Mouse (Mus musculus) heart, embryonic 15.5 days (tissue): ENCODE measurements around the gene Cyp24a1. TPM values are rescaled to one million over a fixed set of nuclear protein-coding genes. Genes with fewer than 3 reads are reported as not detected.

ENCODE experiments used
- ATAC-seq: fragments of 200-750 bp; cut with Nextera tagmentation; replicated peaks from 2 replicates; pipeline ENCODE4 v1.8.0; 2017; ENCODE audit warnings: low read depth, moderate TSS enrichment; ENCODE audit not compliant: insufficient number of reproducible peaks, insufficient read depth, low FRiP score
- H3K27ac ChIP-seq: fragments of 300-500 bp; sonication (generic); 2 replicates; pipeline ENCODE4 v1.5.1; 2015; ENCODE audit warnings: mild to moderate bottlenecking, inconsistent platforms
- H3K27me3 ChIP-seq: fragments of 300-500 bp; sonication (generic); 2 replicates; pipeline ENCODE4 v1.6.1; 2015; ENCODE audit warnings: inconsistent platforms
- H3K36me3 ChIP-seq: fragments of 300-500 bp; sonication (generic); 2 replicates; pipeline ENCODE4 v1.6.1; 2015; ENCODE audit warnings: mild to moderate bottlenecking, inconsistent platforms
- H3K4me1 ChIP-seq: fragments of 300-500 bp; sonication (generic); replicated peaks from 2 replicates; pipeline ENCODE4 v1.6.1; 2015; ENCODE audit warnings: inconsistent platforms
- H3K4me2 ChIP-seq: fragments of 300-500 bp; sonication (generic); 2 replicates; pipeline ENCODE4 v1.6.1; 2015; ENCODE audit warnings: inconsistent platforms, mild to moderate bottlenecking, moderate library complexity
- H3K4me3 ChIP-seq: fragments of 300-500 bp; sonication (generic); 2 replicates; pipeline ENCODE4 v1.5.1; 2015; ENCODE audit warnings: mild to moderate bottlenecking, inconsistent platforms
- H3K9ac ChIP-seq: fragments of 300-500 bp; sonication (generic); 2 replicates; pipeline ENCODE4 v1.6.1; 2015; ENCODE audit warnings: mild to moderate bottlenecking, inconsistent platforms
- H3K9me3 ChIP-seq: fragments of 300-500 bp; sonication (generic); replicated peaks from 2 replicates; pipeline ENCODE4 v1.6.1; 2016; ENCODE audit warnings: inconsistent platforms
- WGBS: fragments of 180-500 bp; shearing (Covaris S2); methylation state at CpG from one replicate; pipeline ENCODE4 v1.1.7; 2015; ENCODE audit warnings: mixed read lengths; 5-methylcytosine and 5-hydroxymethylcytosine counted together
- polyA plus RNA-seq: library from polyadenylated mRNA; unstranded; fragments of >200 nt; fragmentation: Nextera tagmentation; extraction: Ambion mirVana; gene quantifications from 2 replicates; pipeline ENCODE4 v1.2.1, GENCODE M21; 2015

The Cyp24a1 gene
- polyA plus RNA-seq, 1 experiment from 2014 or later, result not detected

GRCm38 (mm10) chr2:170528061-170528460 lies 31.1 kb upstream of the Cyp24a1 start:
- 92% methylated on average over 16 of the region's 16 CpGs for WGBS
- Histone ChIP-seq H3K36me3 (no peaks in the 10 kb centered on the region), H3K27ac (no peak overlapping the region), H3K27me3 (no peaks in the 10 kb centered on the region), H3K4me1 (0 out of 2 replicates have a peak, but pooled peaks cover 4% of the 10 kb centered on the region), H3K9me3 (no peaks in the 10 kb centered on the region), H3K4me2 (no peak overlapping the region), H3K4me3 (no peak overlapping the region), H3K9ac (no peak overlapping the region)
- no peak for ATAC-seq

DNA sequence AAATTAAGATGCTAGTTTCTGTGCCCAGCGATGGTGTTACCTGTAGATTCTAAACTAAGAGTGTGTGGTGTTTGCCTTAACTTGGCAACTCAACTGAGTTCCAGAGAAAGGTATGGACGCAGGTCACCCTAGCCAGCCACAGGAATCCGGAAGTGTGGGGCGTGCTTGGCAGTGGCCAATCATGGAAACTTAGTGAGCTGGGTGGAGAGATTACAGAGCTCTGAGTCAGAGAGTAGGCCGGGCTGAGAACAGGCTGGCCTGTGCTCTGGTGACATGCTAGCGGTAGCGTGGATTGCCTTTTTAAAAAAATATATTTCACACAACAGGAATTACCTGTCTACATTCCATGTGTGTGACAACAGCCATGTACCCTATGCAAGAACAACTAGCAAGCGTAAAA lies 29.6 kb upstream of the Cyp24a1 start:
- Histone ChIP-seq H3K9me3 (no peaks in the 10 kb centered on the region), H3K9ac (no peak overlapping the region), H3K27me3 (no peaks in the 10 kb centered on the region), H3K27ac (no peak overlapping the region), H3K4me3 (no peak overlapping the region), H3K4me1 (0 out of 2 replicates have a peak, but pooled peaks cover 4% of the 10 kb centered on the region), H3K36me3 (no peaks in the 10 kb centered on the region), H3K4me2 (no peak overlapping the region)
- ATAC-seq, result peak; percentile 73
- WGBS, result 55% methylated on average over 8 of the region's 8 CpGs

DNA sequence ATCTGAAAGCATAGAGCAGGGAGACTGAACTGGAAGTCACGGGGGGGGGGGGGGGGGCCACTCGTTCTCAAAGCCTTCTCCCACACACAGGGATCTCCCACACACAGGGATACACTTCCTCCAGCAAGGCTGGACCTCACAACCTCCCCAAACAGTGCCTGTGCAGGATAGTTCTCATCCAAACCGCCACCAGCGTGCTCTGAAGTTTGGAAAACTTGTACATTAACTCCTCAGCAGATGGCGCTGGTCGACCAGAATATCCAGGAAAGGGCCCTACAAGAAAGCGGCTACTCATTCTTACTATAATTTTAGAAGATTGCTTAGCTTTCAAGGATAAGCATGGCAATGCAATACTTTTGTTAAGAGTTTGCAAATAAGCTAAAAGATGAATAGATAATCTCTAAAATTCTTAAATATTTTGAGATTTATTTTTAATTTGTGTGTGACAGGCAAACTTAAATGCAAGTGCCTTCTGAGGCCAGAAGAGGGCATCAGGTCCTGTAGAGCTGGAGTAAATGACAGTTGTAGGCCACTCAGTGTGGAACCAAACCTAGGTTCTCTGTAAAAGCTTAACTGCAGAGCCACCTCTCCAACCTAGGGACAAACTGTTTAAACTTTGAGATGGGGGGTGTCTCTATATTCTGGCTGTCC lies 23.5 kb upstream of the Cyp24a1 start:
- 8% methylated on average over 7 of the region's 7 CpGs for WGBS
- peaks cover 32% of the 10 kb centered on the region for H3K36me3 ChIP-seq
- H3K9ac ChIP-seq, result no peak overlapping the region
- no peak overlapping the region for H3K4me3 ChIP-seq
- no peaks in the 10 kb centered on the region for H3K27me3 ChIP-seq
- H3K4me2 ChIP-seq, result no peak overlapping the region
- ATAC-seq, result no peak
- H3K27ac ChIP-seq, result no peak overlapping the region
- no peaks in the 10 kb centered on the region for H3K9me3 ChIP-seq
- H3K4me1 ChIP-seq, result no peaks in the 10 kb centered on the region

- Histone ChIP-seq H3K27ac (no peak overlapping the region), H3K4me2 (no peak overlapping the region), H3K9me3 (no peaks in the 10 kb centered on the region), H3K4me1 (peaks cover 26% of the 10 kb centered on the region), H3K27me3 (no peaks in the 10 kb centered on the region), H3K9ac (no peak overlapping the region), H3K36me3 (peaks cover 23% of the 10 kb centered on the region), H3K4me3 (no peak overlapping the region)
- no peak for ATAC-seq
- 82% methylated on average over 12 of the region's 12 CpGs for WGBS
Observed at GRCm38 (mm10) chr2:170513756-170514155, 16.8 kb upstream of the Cyp24a1 start.

- Histone ChIP-seq H3K4me3 (peak overlapping the region; percentile 99), H3K9me3 (no peaks in the 10 kb centered on the region), H3K4me1 (peaks cover 29% of the 10 kb centered on the region), H3K36me3 (peaks cover 7% of the 10 kb centered on the region), H3K4me2 (peak overlapping the region; percentile 72), H3K27ac (peak overlapping the region; percentile 82), H3K27me3 (peaks cover 20% of the 10 kb centered on the region), H3K9ac (peak overlapping the region; percentile 97)
- peak; percentile 68 for ATAC-seq
- under 1% methylated on average over 69 of the region's 69 CpGs for WGBS
Observed at GRCm38 (mm10) chr2:170511073-170511891, 14.3 kb upstream of the Cyp24a1 start.

GRCm38 (mm10) chr2:170508821-170509220 lies 11.9 kb upstream of the Cyp24a1 start:
- Histone ChIP-seq H3K4me3 (peak overlapping the region; percentile 45), H3K9ac (no peak overlapping the region; the same call in 1 of the 2 replicates), H3K36me3 (no peaks in the 10 kb centered on the region), H3K27ac (no peak overlapping the region), H3K27me3 (peaks cover 35% of the 10 kb centered on the region), H3K4me2 (peak overlapping the region; percentile 66), H3K4me1 (peaks cover 29% of the 10 kb centered on the region), H3K9me3 (no peaks in the 10 kb centered on the region)
- ATAC-seq, result no peak
- 2% methylated on average over 12 of the region's 12 CpGs for WGBS

DNA sequence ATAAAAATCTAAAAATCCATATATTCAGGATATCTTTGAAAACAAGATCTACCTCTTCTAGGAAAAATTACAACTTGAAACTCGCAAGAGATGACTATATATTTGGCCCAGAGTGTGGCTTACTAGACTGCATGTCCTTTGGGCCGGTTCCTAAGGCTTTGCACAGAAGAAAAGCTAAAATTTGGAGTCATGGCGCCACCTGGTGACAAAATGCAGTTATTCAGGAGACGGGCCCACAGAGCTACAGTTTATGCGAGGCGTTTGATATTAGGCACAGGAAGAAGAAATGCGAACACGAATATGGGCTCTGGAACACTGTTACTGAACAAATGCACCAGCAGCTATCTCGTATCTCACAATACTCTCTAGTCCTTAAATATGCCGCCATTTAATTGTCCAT lies 10.8 kb upstream of the Cyp24a1 start:
- peaks cover 46% of the 10 kb centered on the region for H3K27me3 ChIP-seq
- no peak overlapping the region for H3K27ac ChIP-seq
- no peak overlapping the region for H3K4me2 ChIP-seq
- H3K9ac ChIP-seq, result no peak overlapping the region
- H3K36me3 ChIP-seq, result no peaks in the 10 kb centered on the region
- H3K9me3 ChIP-seq, result no peaks in the 10 kb centered on the region
- ATAC-seq, result no peak
- WGBS, result 6% methylated on average over 10 of the region's 10 CpGs
- H3K4me3 ChIP-seq, result no peak overlapping the region
- H3K4me1 ChIP-seq, result peaks cover 21% of the 10 kb centered on the region

GRCm38 (mm10) chr2:170503983-170504382 lies 7.0 kb upstream of the Cyp24a1 start:
- WGBS, result 31% methylated on average over 4 of the region's 4 CpGs
- Histone ChIP-seq H3K9ac (no peak overlapping the region), H3K9me3 (no peaks in the 10 kb centered on the region), H3K4me1 (peaks cover 8% of the 10 kb centered on the region), H3K27me3 (peaks cover 82% of the 10 kb centered on the region), H3K36me3 (no peaks in the 10 kb centered on the region), H3K4me2 (no peak overlapping the region), H3K27ac (no peak overlapping the region), H3K4me3 (no peak overlapping the region)
- ATAC-seq, result no peak

GRCm38 (mm10) chr2:170503343-170503742 lies 6.4 kb upstream of the Cyp24a1 start:
- Histone ChIP-seq H3K27me3 (peaks cover 86% of the 10 kb centered on the region), H3K4me1 (peaks cover 3% of the 10 kb centered on the region; the same call in 1 of the 2 replicates), H3K9ac (no peak overlapping the region), H3K27ac (no peak overlapping the region), H3K4me2 (no peak overlapping the region), H3K9me3 (no peaks in the 10 kb centered on the region), H3K4me3 (no peak overlapping the region), H3K36me3 (no peaks in the 10 kb centered on the region)
- 0 out of 2 replicates have a peak, but pooled peaks have one; percentile 45 for ATAC-seq
- WGBS, result 15% methylated on average over 8 of the region's 8 CpGs

GRCm38 (mm10) chr2:170498011-170498410 lies 1.1 kb upstream of the Cyp24a1 start:
- no peak for ATAC-seq
- Histone ChIP-seq H3K4me3 (no peak overlapping the region), H3K4me1 (peaks cover 8% of the 10 kb centered on the region), H3K9ac (no peak overlapping the region), H3K4me2 (no peak overlapping the region), H3K27ac (no peak overlapping the region), H3K9me3 (no peaks in the 10 kb centered on the region), H3K36me3 (no peaks in the 10 kb centered on the region), H3K27me3 (peaks cover 99% of the 10 kb centered on the region)
- WGBS, result 20% methylated on average over 8 of the region's 8 CpGs

- peaks cover 8% of the 10 kb centered on the region for H3K4me1 ChIP-seq
- no peaks in the 10 kb centered on the region for H3K36me3 ChIP-seq
- H3K27ac ChIP-seq, result no peak within 1 kb of the TSS
- ATAC-seq, result no peak
- H3K27me3 ChIP-seq, result peaks cover 96% of the 10 kb centered on the region
- no peak within 1 kb of the TSS for H3K9ac ChIP-seq
- peak within 1 kb of the TSS; percentile 27 for H3K4me3 ChIP-seq
- H3K4me2 ChIP-seq, result peak within 1 kb of the TSS; percentile 47
- WGBS, result 2% methylated on average over 46 of the region's 46 CpGs
- no peaks in the 10 kb centered on the region for H3K9me3 ChIP-seq
Observed at GRCm38 (mm10) chr2:170496154-170496930, 603 bp downstream of the Cyp24a1 start, which contains the start of gene Pfdn4. Pfdn4 (plus strand) TSS chr2:170496428.
